Mouse (Mus musculus) mature B cell (primary cell): ENCODE results near the gene Cacna1g.

Experiments used
- in situ Hi-C: fragments of 300-500 bp; cut with MboI; formaldehyde crosslinking; loops from 2 replicates; pipeline ENCODE4 v1.14.3; 2019

Gene Cacna1g

GRCm38 (mm10) chr11:94473707-94474543, at the start of gene Cacna1g:
TSS of gene Cacna1g (minus strand) at chr11:94474198.
- in situ Hi-C loops = no loop called here

GRCm38 (mm10) chr11:94521219-94521843, 47.3 kb upstream of the Cacna1g start, which contains the start of gene Mycbpap:
TSS of gene Mycbpap (minus strand) at chr11:94521742.
- in situ Hi-C loops = no loop called here

- in situ Hi-C loops = no loop called here
Measured at GRCm38 (mm10) chr11:94513452-94513851, 39.5 kb upstream of the Cacna1g start.

- in situ Hi-C loops = no loop called here
Measured at GRCm38 (mm10) chr11:94508976-94509375, 35.0 kb upstream of the Cacna1g start.

GRCm38 (mm10) chr11:94501482-94501881, 27.5 kb upstream of the Cacna1g start:
- in situ Hi-C loops = no loop called here

GRCm38 (mm10) chr11:94500362-94500761, 26.4 kb upstream of the Cacna1g start:
- in situ Hi-C loops = no loop called here

GRCm38 (mm10) chr11:94499661-94500152, 25.7 kb upstream of the Cacna1g start, which contains the start of gene Epn3:
TSS of gene Epn3 (minus strand) at chr11:94499974.
- in situ Hi-C loops = no loop called here

GRCm38 (mm10) chr11:94499035-94499434, 25.0 kb upstream of the Cacna1g start:
- in situ Hi-C loops = no loop called here

GRCm38 (mm10) chr11:94498093-94498996, 24.3 kb upstream of the Cacna1g start:
- in situ Hi-C loops = no loop called here

GRCm38 (mm10) chr11:94495415-94495814, 21.4 kb upstream of the Cacna1g start:
- in situ Hi-C loops = no loop called here

GRCm38 (mm10) chr11:94491749-94492099, 17.7 kb upstream of the Cacna1g start:
- in situ Hi-C loops = no loop called here

GRCm38 (mm10) chr11:94491035-94491748, 17.2 kb upstream of the Cacna1g start:
- in situ Hi-C loops = no loop called here

GRCm38 (mm10) chr11:94489745-94490144, 15.7 kb upstream of the Cacna1g start:
- in situ Hi-C loops = no loop called here

- in situ Hi-C loops = no loop called here
Measured at GRCm38 (mm10) chr11:94488767-94489533, 15.0 kb upstream of the Cacna1g start.

GRCm38 (mm10) chr11:94486001-94486400, 12.0 kb upstream of the Cacna1g start, which contains the start of gene Spata20:
TSS of gene Spata20 (minus strand) at chr11:94486179.
- in situ Hi-C loops = no loop called here

GRCm38 (mm10) chr11:94485223-94485622, 11.2 kb upstream of the Cacna1g start:
- in situ Hi-C loops = no loop called here

GRCm38 (mm10) chr11:94484636-94485035, 10.6 kb upstream of the Cacna1g start:
- in situ Hi-C loops = no loop called here

- in situ Hi-C loops = no loop called here
Measured at GRCm38 (mm10) chr11:94483921-94484320, 9.9 kb upstream of the Cacna1g start.

GRCm38 (mm10) chr11:94483436-94483835, 9.4 kb upstream of the Cacna1g start:
- in situ Hi-C loops = no loop called here

- in situ Hi-C loops = no loop called here
Measured at GRCm38 (mm10) chr11:94482738-94483137, 8.7 kb upstream of the Cacna1g start.
